Mouse (Mus musculus) embryo, embryonic 11.5 days (tissue): Measurements from ENCODE around the gene Vmn1r11.

ENCODE experiments used
- DNase-seq: peaks from one replicate; pipeline ENCODE4 v3.0.0-alpha.2; 2012; ENCODE audit warnings: low read depth, low spot score

Gene Vmn1r11

GRCm38 (mm10) chr6:57133155-57133554, at the start of gene Vmn1r11:
TSS of gene Vmn1r11 (plus strand) at chr6:57133455.
- no peak for DNase-seq

- no peak for DNase-seq
Observed at GRCm38 (mm10) chr6:57106358-57106757, 26.9 kb upstream of the Vmn1r11 start.

- DNase-seq = no peak
Observed at GRCm38 (mm10) chr6:57109154-57109553, 24.1 kb upstream of the Vmn1r11 start, which contains the start of gene Vmn1r10. TSS of gene Vmn1r10 (plus strand) at chr6:57109454.

GRCm38 (mm10) chr6:57156619-57157018, 23.4 kb downstream of the Vmn1r11 start, which contains the start of gene Vmn1r12:
TSS of gene Vmn1r12 (plus strand) at chr6:57156919.
- DNase-seq = no peak
